Mouse (Mus musculus) cerebellum, adult 8-10 months (tissue): Measurements from ENCODE around the gene Myh14.

ENCODE experiments used
- DNase-seq: peaks from one replicate; pipeline ENCODE4 v3.0.0; 2022

Myh14 gene

GRCm38 (mm10) chr7:44572213-44572701 is 98.4 kb downstream of the Myh14 start, which contains the start of gene Napsa:
Gene Napsa (plus strand): TSS chr7:44572380.
- DNase-seq, result no peak

GRCm38 (mm10) chr7:44571811-44572210 is 98.8 kb downstream of the Myh14 start:
- DNase-seq, result no peak

GRCm38 (mm10) chr7:44570989-44571388 is 99.7 kb downstream of the Myh14 start:
- DNase-seq, result no peak

- no peak for DNase-seq
Measured at GRCm38 (mm10) chr7:44568803-44569202, 101.8 kb downstream of the Myh14 start.

GRCm38 (mm10) chr7:44565414-44565813 is 105.2 kb downstream of the Myh14 start:
- no peak for DNase-seq

- no peak for DNase-seq
Measured at GRCm38 (mm10) chr7:44564486-44564885, 106.2 kb downstream of the Myh14 start.

- no peak for DNase-seq
Measured at GRCm38 (mm10) chr7:44563284-44563683, 107.4 kb downstream of the Myh14 start.

- DNase-seq, result peak; percentile 84
Measured at GRCm38 (mm10) chr7:44560435-44561400, 109.9 kb downstream of the Myh14 start.

- no peak for DNase-seq
Measured at GRCm38 (mm10) chr7:44557629-44558028, 113.0 kb downstream of the Myh14 start.
